Mouse (Mus musculus) monocyte, adult 2 months (primary cell): ENCODE measurements around the gene Kcnk3.

Experiments used
- DNase-seq, 2 experiments: peaks; one replicate each; pipeline ENCODE4 v3.0.0; 2022; ENCODE audit warnings: low spot score in 2 of 2, low read depth in 1 of 2

Kcnk3 gene

GRCm38 (mm10) chr5:30588301-30588968 lies 465 bp downstream of the Kcnk3 start:
- no peak for DNase-seq

GRCm38 (mm10) chr5:30589069-30589468 lies 1.1 kb downstream of the Kcnk3 start:
- DNase-seq, result no peak

GRCm38 (mm10) chr5:30589546-30589945 lies 1.6 kb downstream of the Kcnk3 start:
- no peak for DNase-seq

GRCm38 (mm10) chr5:30590231-30590630 lies 2.3 kb downstream of the Kcnk3 start:
- no peak for DNase-seq

GRCm38 (mm10) chr5:30591205-30591731 lies 3.3 kb downstream of the Kcnk3 start:
- no peak for DNase-seq

- DNase-seq, result no peak
Measured at GRCm38 (mm10) chr5:30591786-30592185, 3.8 kb downstream of the Kcnk3 start.

- no peak for DNase-seq
Measured at GRCm38 (mm10) chr5:30592279-30592980, 4.5 kb downstream of the Kcnk3 start.

GRCm38 (mm10) chr5:30593360-30593759 lies 5.4 kb downstream of the Kcnk3 start:
- no peak for DNase-seq

GRCm38 (mm10) chr5:30593811-30594504 lies 6.0 kb downstream of the Kcnk3 start:
- DNase-seq, result no peak

GRCm38 (mm10) chr5:30594953-30595560 lies 7.1 kb downstream of the Kcnk3 start:
- no peak for DNase-seq

GRCm38 (mm10) chr5:30601397-30601796 lies 13.4 kb downstream of the Kcnk3 start:
- DNase-seq, result no peak

GRCm38 (mm10) chr5:30603255-30603654 lies 15.3 kb downstream of the Kcnk3 start:
- DNase-seq, result no peak

GRCm38 (mm10) chr5:30603926-30604325 lies 16.0 kb downstream of the Kcnk3 start:
- DNase-seq, result no peak

- DNase-seq, result no peak
Measured at GRCm38 (mm10) chr5:30604769-30605188, 16.8 kb downstream of the Kcnk3 start.

GRCm38 (mm10) chr5:30605649-30606048 lies 17.7 kb downstream of the Kcnk3 start:
- no peak for DNase-seq

GRCm38 (mm10) chr5:30606424-30607073 lies 18.6 kb downstream of the Kcnk3 start:
- no peak for DNase-seq

GRCm38 (mm10) chr5:30609094-30609493 lies 21.1 kb downstream of the Kcnk3 start:
- no peak for DNase-seq

- no peak for DNase-seq
Measured at GRCm38 (mm10) chr5:30609918-30610645, 22.1 kb downstream of the Kcnk3 start.

- no peak for DNase-seq
Measured at GRCm38 (mm10) chr5:30611091-30611490, 23.1 kb downstream of the Kcnk3 start.

- no peak for DNase-seq
Measured at GRCm38 (mm10) chr5:30611689-30612088, 23.7 kb downstream of the Kcnk3 start.
